Mouse (Mus musculus) myocyte (in vitro differentiated cells): ENCODE results near the gene Gm28308.

Experiments used
- E2F4 ChIP-seq: IDR thresholded peaks from one replicate; pipeline ENCODE4 v1.6.1; 2011; ENCODE audit warnings: mild to moderate bottlenecking, control low read depth, moderate library complexity; ENCODE audit not compliant: insufficient read depth
- MAX ChIP-seq: IDR thresholded peaks from one replicate; pipeline ENCODE4 v1.6.1; 2011; ENCODE audit warnings: low read depth, mild to moderate bottlenecking, control low read depth
- MYOG ChIP-seq, 3 experiments: IDR thresholded peaks; one replicate each; pipeline ENCODE4 v1.6.1; 2011; ENCODE audit warnings: control low read depth in 2 of 3, low read depth in 2 of 3, mild to moderate bottlenecking in 2 of 3; ENCODE audit not compliant: insufficient read length in 2 of 3, control insufficient read depth in 1 of 3, insufficient read depth in 1 of 3
- POLR2A ChIP-seq: IDR thresholded peaks from one replicate; pipeline ENCODE4 v1.6.1; 2011; ENCODE audit warnings: low read depth, mild to moderate bottlenecking, control low read depth, moderate library complexity; ENCODE audit not compliant: insufficient read length
- TCF12 ChIP-seq: IDR thresholded peaks from one replicate; pipeline ENCODE4 v1.6.1; 2011; ENCODE audit warnings: mild to moderate bottlenecking, control low read depth; ENCODE audit not compliant: poor library complexity, insufficient read depth, severe bottlenecking
- TCF3 ChIP-seq: IDR thresholded peaks from one replicate; pipeline ENCODE4 v1.6.1; 2011; ENCODE audit warnings: low read depth, control low read depth; ENCODE audit not compliant: insufficient read length
- USF1 ChIP-seq: IDR thresholded peaks from one replicate; pipeline ENCODE4 v1.6.1; 2011; ENCODE audit warnings: low read depth, mild to moderate bottlenecking, control low read depth, moderate library complexity

- no peak for TF ChIP-seq POLR2A
- no peak for TF ChIP-seq TCF3
- no peak for TF ChIP-seq MAX
- no peak for TF ChIP-seq USF1
- no peak for TF ChIP-seq E2F4
- TF ChIP-seq TCF12: no peak
- no peak for TF ChIP-seq MYOG (IDR thresholded peaks at IDR 0.05; ENCODE audit: control insufficient read depth in 1 of 3, insufficient read depth in 1 of 3, insufficient read length in 2 of 3, low read depth in 2 of 3)
Observed at GRCm38 (mm10) chr6:52184668-52185067, 28.5 kb downstream of the Gm28308 start.
